Mouse (Mus musculus): ENCODE data around the gene Nfia. TPM values are rescaled to one million over a fixed set of nuclear protein-coding genes. Genes with fewer than 3 reads are reported as not detected.

Nfia gene
- polyA plus RNA-seq, 1 experiment from 2014 or later: 32.1 TPM

- no peak overlapping the region for H3K4me2 ChIP-seq (replicated peaks; ENCODE audit: low read depth, low read length)
- no peaks in the 10 kb centered on the region for H3K4me1 ChIP-seq (ENCODE audit: control insufficient read depth, insufficient read depth, low read length)
- no peak overlapping the region for H3K27ac ChIP-seq (ENCODE audit: low read depth, low read length)
- no peaks in the 10 kb centered on the region for H3K36me3 ChIP-seq (ENCODE audit: control insufficient read depth, insufficient read depth, low read length)
- H3K9me3 ChIP-seq (ENCODE audit: control insufficient read depth, low read length): no peaks in the 10 kb centered on the region
- 82% methylated on average over 5 of the region's 5 CpGs for WGBS
- no peak for ATAC-seq (ENCODE audit: low FRiP score, low TSS enrichment)
- H3K9ac ChIP-seq (ENCODE audit: low read depth, low read length): no peak overlapping the region
- no peak overlapping the region for H3K4me3 ChIP-seq (ENCODE audit: low read length)
- no peaks in the 10 kb centered on the region for H3K27me3 ChIP-seq (ENCODE audit: control insufficient read depth, insufficient read depth, low read length)
Observed at GRCm38 (mm10) chr4:98150576-98150975, 378.0 kb downstream of the Nfia start.

GRCm38 (mm10) chr4:98157921-98158320 is 385.4 kb downstream of the Nfia start:
- H3K4me2 ChIP-seq (replicated peaks; ENCODE audit: low read depth, low read length): no peak overlapping the region
- H3K4me3 ChIP-seq (ENCODE audit: low read length): no peak overlapping the region
- H3K9me3 ChIP-seq (ENCODE audit: control insufficient read depth, low read length): no peaks in the 10 kb centered on the region
- no peak for ATAC-seq (ENCODE audit: low FRiP score, low TSS enrichment)
- no peaks in the 10 kb centered on the region for H3K36me3 ChIP-seq (ENCODE audit: control insufficient read depth, insufficient read depth, low read length)
- H3K4me1 ChIP-seq (ENCODE audit: control insufficient read depth, insufficient read depth, low read length): no peaks in the 10 kb centered on the region
- H3K27ac ChIP-seq (ENCODE audit: low read depth, low read length): no peak overlapping the region
- no peaks in the 10 kb centered on the region for H3K27me3 ChIP-seq (ENCODE audit: control insufficient read depth, insufficient read depth, low read length)
- 91% methylated on average over 3 of the region's 3 CpGs for WGBS
- no peak overlapping the region for H3K9ac ChIP-seq (ENCODE audit: low read depth, low read length)

- ATAC-seq (ENCODE audit: low FRiP score, low TSS enrichment): no peak; the same call in 1 of the 2 replicates
- H3K4me1 ChIP-seq (ENCODE audit: control insufficient read depth, insufficient read depth, low read length): no peaks in the 10 kb centered on the region
- no peak overlapping the region for H3K4me3 ChIP-seq (ENCODE audit: low read length)
- H3K36me3 ChIP-seq (ENCODE audit: control insufficient read depth, insufficient read depth, low read length): no peaks in the 10 kb centered on the region
- WGBS: 46% methylated on average over 3 of the region's 3 CpGs
- H3K9me3 ChIP-seq (ENCODE audit: control insufficient read depth, low read length): no peaks in the 10 kb centered on the region
- no peak overlapping the region for H3K9ac ChIP-seq (ENCODE audit: low read depth, low read length)
- H3K27ac ChIP-seq (ENCODE audit: low read depth, low read length): no peak overlapping the region
- H3K27me3 ChIP-seq (ENCODE audit: control insufficient read depth, insufficient read depth, low read length): no peaks in the 10 kb centered on the region
- H3K4me2 ChIP-seq (replicated peaks; ENCODE audit: low read depth, low read length): no peak overlapping the region
Observed at GRCm38 (mm10) chr4:98166379-98166778, 393.8 kb downstream of the Nfia start.

Other genes starting within 250 kb of the Nfia start
- 0.35 and 0.71 TPM in 2 replicates for gene E130114P18Rik, start 5.3 kb downstream of the Nfia start, polyA plus RNA-seq (2014; fragmentation: Nextera tagmentation; extraction: Ambion mirVana)

Measured in kidney, embryonic 14.5 days (tissue).